Mouse (Mus musculus) fibroblast of lung, adult 2 months (primary cell): ENCODE data around the gene Cebpe.

Experiments used
- DNase-seq: peaks from one replicate; pipeline ENCODE4 v3.0.0-alpha.2; 2011; ENCODE audit warnings: low read depth

Cebpe gene

GRCm38 (mm10) chr14:54674317-54674716, 37.7 kb downstream of the Cebpe start:
- DNase-seq = no peak

GRCm38 (mm10) chr14:54669381-54669780, 42.6 kb downstream of the Cebpe start:
- no peak for DNase-seq

- no peak for DNase-seq
These were observed 47.3 kb downstream of the Cebpe start for GRCm38 (mm10) chr14:54664477-54665222.
